Mouse (Mus musculus): ENCODE measurements at regions not wholly inside any gene's neighbourhood (a gene's known extent, or its start where the extent isn't known, plus 50 kb on each side); places are given as distances from the start of the nearest gene placed in this dataset.

DNA sequence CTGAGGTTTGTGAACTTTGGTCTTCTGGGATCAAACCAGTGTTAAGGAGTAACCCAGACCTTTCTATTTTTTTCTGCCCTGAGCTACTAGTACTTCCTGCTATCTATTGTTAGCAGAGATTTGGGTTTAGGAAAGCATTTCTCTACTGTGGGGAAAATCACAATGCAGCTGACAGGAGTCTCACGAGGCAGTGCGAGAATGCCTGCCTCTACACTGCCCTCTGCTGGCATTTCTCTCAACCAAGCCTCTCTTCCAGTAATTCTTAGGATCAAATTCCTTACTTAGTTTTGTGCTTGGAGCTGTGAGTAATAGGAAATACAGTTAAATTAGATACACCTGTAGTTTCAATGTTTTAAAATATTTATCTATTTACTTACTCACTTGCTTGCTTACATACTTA is 432.4 kb downstream of the Plcl1 start:
- Histone ChIP-seq H3K27ac (ENCODE audit: low read depth) (no peak overlapping the region), H3K36me3 (ENCODE audit: control insufficient read depth, insufficient read depth, low read length) (no peaks in the 10 kb centered on the region), H3K4me3 (ENCODE audit: low read depth, low read length) (no peak overlapping the region), H3K27me3 (replicated peaks; ENCODE audit: control insufficient read depth, insufficient read depth, low read length) (no peaks in the 10 kb centered on the region), H3K9ac (ENCODE audit: low read length) (no peak overlapping the region), H3K9me3 (ENCODE audit: control insufficient read depth, low read length) (no peaks in the 10 kb centered on the region), H3K4me2 (ENCODE audit: low read length) (no peak overlapping the region), H3K4me1 (replicated peaks; ENCODE audit: control insufficient read depth, insufficient read depth, low read length) (no peaks in the 10 kb centered on the region)
- peak; percentile 55 for DNase-seq (ENCODE audit: low spot score)
- WGBS, result 5% methylated on average over 2 of the region's 2 CpGs
- no peak for ATAC-seq (replicated peaks; ENCODE audit: low FRiP score, low TSS enrichment, low read depth)

DNA sequence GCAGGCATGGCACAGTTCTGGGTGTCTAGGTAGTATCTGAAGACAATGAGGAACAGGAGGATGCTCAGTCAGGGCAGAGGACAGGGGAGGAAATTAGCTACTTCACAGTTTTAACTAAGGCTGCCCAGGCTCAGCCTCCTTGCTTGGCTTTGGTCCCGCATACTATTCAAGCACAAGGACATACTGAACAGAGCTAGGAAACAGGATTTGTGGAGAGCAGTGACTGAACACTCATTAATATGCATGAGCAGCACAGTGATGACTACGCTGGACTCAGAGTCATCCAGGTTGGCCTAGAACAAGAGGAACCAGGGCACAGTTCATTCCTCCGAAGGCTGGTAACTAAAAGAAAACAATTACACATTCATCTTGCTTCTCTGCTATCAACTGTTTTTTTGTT is 443.1 kb downstream of the Plcl1 start:
- no peak for ATAC-seq (replicated peaks; ENCODE audit: low FRiP score, low TSS enrichment, low read depth)
- Histone ChIP-seq H3K4me3 (ENCODE audit: low read depth, low read length) (no peak overlapping the region), H3K4me2 (ENCODE audit: low read length) (no peak overlapping the region), H3K9ac (ENCODE audit: low read length) (no peak overlapping the region), H3K4me1 (replicated peaks; ENCODE audit: control insufficient read depth, insufficient read depth, low read length) (no peaks in the 10 kb centered on the region), H3K9me3 (ENCODE audit: control insufficient read depth, low read length) (no peaks in the 10 kb centered on the region), H3K27ac (ENCODE audit: low read depth) (no peak overlapping the region), H3K36me3 (ENCODE audit: control insufficient read depth, insufficient read depth, low read length) (no peaks in the 10 kb centered on the region), H3K27me3 (replicated peaks; ENCODE audit: control insufficient read depth, insufficient read depth, low read length) (no peaks in the 10 kb centered on the region)
- DNase-seq (ENCODE audit: low spot score), result no peak
- WGBS, result 85% methylated on average over 3 of the region's 3 CpGs

DNA sequence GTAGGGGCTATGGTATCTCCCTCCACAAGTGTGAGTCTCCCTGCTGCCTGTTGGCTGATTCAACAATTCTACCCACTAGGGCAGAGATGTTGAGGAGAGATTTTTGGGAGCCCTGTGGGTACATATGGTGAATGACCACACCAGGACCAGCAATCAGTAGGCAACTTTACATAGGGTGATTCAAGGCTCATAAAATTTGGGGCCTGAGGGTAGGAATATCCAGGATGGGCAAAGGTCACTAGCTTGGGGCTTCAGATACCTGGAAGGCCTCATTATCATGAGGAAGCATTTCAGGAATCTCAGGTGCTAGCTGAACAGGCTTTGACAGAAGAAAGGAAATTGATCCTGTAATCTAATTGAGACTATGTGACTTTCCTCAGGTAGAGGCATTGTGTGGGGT is 446.6 kb downstream of the Plcl1 start:
- no peak overlapping the region for H3K4me3 ChIP-seq (ENCODE audit: low read depth, low read length)
- no peak overlapping the region for H3K9ac ChIP-seq (ENCODE audit: low read length)
- no peak for DNase-seq (ENCODE audit: low spot score)
- H3K27ac ChIP-seq (ENCODE audit: low read depth), result no peak overlapping the region
- H3K9me3 ChIP-seq (ENCODE audit: control insufficient read depth, low read length), result no peaks in the 10 kb centered on the region
- H3K4me2 ChIP-seq (ENCODE audit: low read length), result no peak overlapping the region
- ATAC-seq (replicated peaks; ENCODE audit: low FRiP score, low TSS enrichment, low read depth), result no peak
- H3K36me3 ChIP-seq (ENCODE audit: control insufficient read depth, insufficient read depth, low read length), result no peaks in the 10 kb centered on the region
- no peaks in the 10 kb centered on the region for H3K4me1 ChIP-seq (replicated peaks; ENCODE audit: control insufficient read depth, insufficient read depth, low read length)
- no peaks in the 10 kb centered on the region for H3K27me3 ChIP-seq (replicated peaks; ENCODE audit: control insufficient read depth, insufficient read depth, low read length)

DNA sequence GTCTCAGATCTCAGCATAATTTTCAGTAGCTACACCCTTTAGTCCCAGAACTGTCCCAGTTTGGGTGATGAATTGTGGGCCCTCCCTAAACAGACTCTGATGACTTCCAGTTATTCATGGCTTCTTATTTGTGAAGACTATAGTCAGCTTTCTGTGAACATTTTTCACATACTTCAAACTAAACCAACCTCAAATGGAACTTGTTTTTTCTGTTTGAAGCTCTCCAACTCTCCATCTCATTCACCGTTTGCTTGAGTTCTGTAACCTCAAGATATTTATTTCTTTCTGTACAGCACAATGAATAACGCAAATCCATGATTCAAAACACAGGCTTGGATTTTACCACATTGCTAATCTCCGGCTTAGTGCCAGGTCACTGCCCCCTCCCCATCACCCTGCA is 453.4 kb downstream of the Plcl1 start:
- DNase-seq (ENCODE audit: low spot score) (no peak), ATAC-seq (replicated peaks; ENCODE audit: low FRiP score, low TSS enrichment, low read depth) (no peak)
- 71% methylated on average over 3 of the region's 3 CpGs for WGBS

DNA sequence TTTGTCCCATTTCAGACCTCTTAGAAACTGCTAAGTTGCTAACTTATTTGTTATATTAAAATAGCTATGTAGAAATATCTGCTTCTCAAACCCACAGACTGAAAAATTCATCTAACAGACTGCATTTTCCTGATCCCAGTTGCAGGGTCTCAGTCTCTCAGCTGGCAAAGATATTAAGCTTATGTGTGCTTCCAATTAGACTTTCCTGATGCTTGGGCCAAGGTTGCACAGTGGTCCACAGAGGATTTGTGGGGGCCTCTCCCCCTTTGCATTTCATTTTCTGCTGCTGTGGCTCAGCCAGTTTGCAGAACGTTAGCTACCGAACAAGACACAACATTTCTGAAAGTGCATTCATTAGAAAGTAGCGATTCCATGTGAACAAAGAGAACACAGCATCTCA is 457.4 kb downstream of the Plcl1 start:
- H3K4me1 ChIP-seq (replicated peaks; ENCODE audit: control insufficient read depth, insufficient read depth, low read length), result no peaks in the 10 kb centered on the region
- no peaks in the 10 kb centered on the region for H3K36me3 ChIP-seq (ENCODE audit: control insufficient read depth, insufficient read depth, low read length)
- H3K4me3 ChIP-seq (ENCODE audit: low read depth, low read length), result no peak overlapping the region
- H3K27me3 ChIP-seq (replicated peaks; ENCODE audit: control insufficient read depth, insufficient read depth, low read length), result no peaks in the 10 kb centered on the region
- ATAC-seq (replicated peaks; ENCODE audit: low FRiP score, low TSS enrichment, low read depth) (no peak), DNase-seq (ENCODE audit: low spot score) (no peak)
- 74% methylated on average over 3 of the region's 3 CpGs for WGBS
- H3K9me3 ChIP-seq (ENCODE audit: control insufficient read depth, low read length), result no peaks in the 10 kb centered on the region
- H3K4me2 ChIP-seq (ENCODE audit: low read length), result no peak overlapping the region
- H3K9ac ChIP-seq (ENCODE audit: low read length), result no peak overlapping the region
- H3K27ac ChIP-seq (ENCODE audit: low read depth), result no peak overlapping the region

More for the DNA sequence above, 453.4 kb downstream of the Plcl1 start:
- Histone ChIP-seq H3K9me3 (ENCODE audit: control insufficient read depth, low read length) (no peaks in the 10 kb centered on the region), H3K4me1 (replicated peaks; ENCODE audit: control insufficient read depth, insufficient read depth, low read length) (no peaks in the 10 kb centered on the region), H3K4me2 (ENCODE audit: low read length) (no peak overlapping the region), H3K27me3 (replicated peaks; ENCODE audit: control insufficient read depth, insufficient read depth, low read length) (no peaks in the 10 kb centered on the region), H3K9ac (ENCODE audit: low read length) (no peak overlapping the region), H3K4me3 (ENCODE audit: low read depth, low read length) (no peak overlapping the region), H3K27ac (ENCODE audit: low read depth) (no peak overlapping the region), H3K36me3 (ENCODE audit: control insufficient read depth, insufficient read depth, low read length) (no peaks in the 10 kb centered on the region)

DNA sequence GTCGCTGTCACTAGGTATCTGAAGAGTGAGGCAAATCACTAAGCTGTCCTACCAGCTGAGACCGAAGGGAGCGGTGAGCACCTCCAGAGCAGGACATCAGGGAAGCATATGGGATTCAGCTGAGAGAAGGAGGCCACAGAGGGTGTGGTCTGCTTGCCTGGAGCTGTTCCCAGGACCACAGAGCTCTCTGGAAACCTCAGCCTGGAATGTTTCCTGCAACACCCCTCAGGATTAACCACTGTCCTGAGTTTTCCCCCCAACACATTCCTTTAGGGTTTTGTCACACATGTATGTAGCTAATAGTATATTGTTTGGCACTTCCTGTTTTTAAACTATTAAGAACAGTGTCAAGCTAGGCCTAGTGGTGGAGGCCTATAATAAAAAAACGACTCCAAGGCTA is 459.6 kb downstream of the Plcl1 start:
- no peaks in the 10 kb centered on the region for H3K4me1 ChIP-seq (replicated peaks; ENCODE audit: control insufficient read depth, insufficient read depth, low read length)
- no peak for DNase-seq (ENCODE audit: low spot score)
- H3K4me3 ChIP-seq (ENCODE audit: low read depth, low read length), result no peak overlapping the region
- no peaks in the 10 kb centered on the region for H3K27me3 ChIP-seq (replicated peaks; ENCODE audit: control insufficient read depth, insufficient read depth, low read length)
- 60% methylated on average over 4 of the region's 4 CpGs for WGBS
- no peak for ATAC-seq (replicated peaks; ENCODE audit: low FRiP score, low TSS enrichment, low read depth)
- H3K36me3 ChIP-seq (ENCODE audit: control insufficient read depth, insufficient read depth, low read length), result no peaks in the 10 kb centered on the region
- no peak overlapping the region for H3K9ac ChIP-seq (ENCODE audit: low read length)
- 0 out of 2 replicates have a peak overlapping the region, but pooled peaks have one; percentile 27 for H3K27ac ChIP-seq (ENCODE audit: low read depth)
- no peak overlapping the region for H3K4me2 ChIP-seq (ENCODE audit: low read length)
- H3K9me3 ChIP-seq (ENCODE audit: control insufficient read depth, low read length), result no peaks in the 10 kb centered on the region

DNA sequence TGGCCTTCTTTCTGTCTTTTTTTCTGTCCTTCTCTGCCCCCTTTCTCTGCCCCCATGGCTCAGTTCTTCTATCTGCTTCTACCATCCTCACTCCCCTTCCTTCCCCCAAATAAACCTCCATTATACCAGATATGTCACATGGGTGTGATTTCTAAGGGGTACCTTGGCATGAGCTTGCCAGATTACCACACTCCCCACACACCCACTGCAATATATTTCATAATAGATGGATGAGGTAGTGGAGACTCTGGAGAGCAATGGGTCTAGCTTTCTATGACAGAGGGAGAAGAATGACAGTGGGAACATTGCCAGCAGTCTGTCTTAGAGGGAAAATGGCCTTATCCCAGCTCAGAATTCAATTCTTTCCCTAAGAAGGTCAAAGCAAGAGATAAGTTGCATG is 461.0 kb downstream of the Plcl1 start:
- Histone ChIP-seq H3K9ac (ENCODE audit: low read length) (no peak overlapping the region), H3K27ac (ENCODE audit: low read depth) (no peak overlapping the region), H3K36me3 (ENCODE audit: control insufficient read depth, insufficient read depth, low read length) (no peaks in the 10 kb centered on the region), H3K4me3 (ENCODE audit: low read depth, low read length) (no peak overlapping the region), H3K9me3 (ENCODE audit: control insufficient read depth, low read length) (no peaks in the 10 kb centered on the region), H3K4me1 (replicated peaks; ENCODE audit: control insufficient read depth, insufficient read depth, low read length) (no peaks in the 10 kb centered on the region), H3K4me2 (ENCODE audit: low read length) (no peak overlapping the region), H3K27me3 (replicated peaks; ENCODE audit: control insufficient read depth, insufficient read depth, low read length) (no peaks in the 10 kb centered on the region)
- no peak for DNase-seq (ENCODE audit: low spot score)
- no peak for ATAC-seq (replicated peaks; ENCODE audit: low FRiP score, low TSS enrichment, low read depth)

DNA sequence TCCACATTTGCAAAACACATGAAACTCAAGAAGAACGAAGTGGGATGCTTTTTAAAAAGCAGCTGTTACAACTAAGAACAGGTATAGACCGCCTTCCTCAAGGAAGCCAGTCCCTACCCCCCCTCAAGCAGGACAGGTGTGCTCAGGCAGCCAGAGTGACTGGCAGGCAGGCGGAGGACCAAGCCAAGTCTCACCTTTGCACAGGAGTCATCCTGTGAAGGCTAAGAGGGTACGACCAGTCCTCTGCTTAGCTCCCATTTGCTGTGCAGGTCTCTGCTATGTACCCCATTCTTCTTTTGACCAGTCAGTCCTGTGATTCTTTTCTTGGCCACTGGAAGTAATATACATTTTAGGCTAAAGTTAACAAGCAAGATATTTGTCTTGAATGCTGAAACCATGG is 467.9 kb downstream of the Plcl1 start:
- H3K9me3 ChIP-seq (ENCODE audit: control insufficient read depth, low read length), result no peaks in the 10 kb centered on the region
- DNase-seq (ENCODE audit: low spot score) (no peak), ATAC-seq (replicated peaks; ENCODE audit: low FRiP score, low TSS enrichment, low read depth) (no peak)
- no peak overlapping the region for H3K4me3 ChIP-seq (ENCODE audit: low read depth, low read length)
- no peaks in the 10 kb centered on the region for H3K36me3 ChIP-seq (ENCODE audit: control insufficient read depth, insufficient read depth, low read length)
- H3K4me2 ChIP-seq (ENCODE audit: low read length), result no peak overlapping the region
- no peaks in the 10 kb centered on the region for H3K4me1 ChIP-seq (replicated peaks; ENCODE audit: control insufficient read depth, insufficient read depth, low read length)
- 85% methylated on average over 4 of the region's 4 CpGs for WGBS
- no peak overlapping the region for H3K27ac ChIP-seq (ENCODE audit: low read depth)
- H3K9ac ChIP-seq (ENCODE audit: low read length), result no peak overlapping the region
- no peaks in the 10 kb centered on the region for H3K27me3 ChIP-seq (replicated peaks; ENCODE audit: control insufficient read depth, insufficient read depth, low read length)

DNA sequence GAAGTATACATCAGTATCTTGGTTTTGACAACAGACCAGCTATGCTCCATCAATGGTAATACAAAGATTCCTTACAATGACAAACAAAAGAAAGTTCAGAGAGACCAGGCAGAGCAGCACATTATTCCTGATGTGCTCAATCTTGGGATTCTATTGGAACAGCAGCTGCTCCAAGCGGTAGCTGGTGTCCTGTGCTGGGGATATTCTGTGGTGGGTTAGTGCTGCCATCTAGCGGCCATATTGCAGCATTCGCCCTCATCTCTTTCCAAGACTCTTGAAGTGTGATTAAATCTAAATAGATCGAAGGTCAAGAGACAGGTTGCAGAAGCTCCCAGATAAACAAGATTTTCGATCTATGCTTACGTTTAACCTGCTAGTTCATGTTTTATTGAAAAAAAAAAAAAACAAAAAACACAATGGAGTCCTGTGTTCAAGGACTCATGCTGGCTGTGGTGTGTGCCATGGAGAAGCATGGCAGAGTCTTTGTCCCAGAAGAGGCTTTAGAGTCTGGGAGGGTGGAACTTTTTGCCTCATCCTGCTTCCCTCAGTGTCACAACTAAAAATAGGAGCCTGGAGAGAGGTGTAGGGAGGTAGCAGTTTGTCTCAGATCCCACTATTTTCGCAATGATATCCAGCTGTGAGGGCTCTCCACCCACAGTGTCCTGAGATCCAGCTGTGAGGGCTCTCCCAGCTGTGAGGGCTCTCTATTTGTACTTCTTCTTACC is 468.6 kb downstream of the Plcl1 start:
- Histone ChIP-seq H3K36me3 (ENCODE audit: control insufficient read depth, insufficient read depth, low read length) (no peaks in the 10 kb centered on the region), H3K27ac (ENCODE audit: low read depth) (no peak overlapping the region), H3K4me1 (replicated peaks; ENCODE audit: control insufficient read depth, insufficient read depth, low read length) (no peaks in the 10 kb centered on the region), H3K9ac (ENCODE audit: low read length) (no peak overlapping the region), H3K9me3 (ENCODE audit: control insufficient read depth, low read length) (no peaks in the 10 kb centered on the region), H3K27me3 (replicated peaks; ENCODE audit: control insufficient read depth, insufficient read depth, low read length) (no peaks in the 10 kb centered on the region), H3K4me3 (ENCODE audit: low read depth, low read length) (no peak overlapping the region), H3K4me2 (ENCODE audit: low read length) (no peak overlapping the region)
- WGBS, result 13% methylated on average over 7 of the region's 7 CpGs
- ATAC-seq (replicated peaks; ENCODE audit: low FRiP score, low TSS enrichment, low read depth) (peak; percentile 66; the same call in 1 of the 2 replicates), DNase-seq (ENCODE audit: low spot score) (peak; percentile 80)
